Mouse (Mus musculus) lung, embryonic 16.5 days (tissue): ENCODE measurements around the gene Sema3g. TPM values are rescaled to one million over a fixed set of nuclear protein-coding genes. Genes with fewer than 3 reads are reported as not detected.

ENCODE experiments used
- ATAC-seq: fragments of 200-750 bp; cut with Nextera tagmentation; 2 replicates; pipeline ENCODE4 v1.8.0; 2017; ENCODE audit warnings: low read depth, mild to moderate bottlenecking, moderate library complexity
- H3K27ac ChIP-seq: fragments of 300-500 bp; sonication (generic); 2 replicates; pipeline ENCODE4 v1.5.1; 2014; ENCODE audit warnings: mild to moderate bottlenecking, control low read depth, low read length
- H3K27me3 ChIP-seq: fragments of 300-500 bp; sonication (generic); 2 replicates; pipeline ENCODE4 v1.6.1; 2014; ENCODE audit warnings: low read depth, low read length, mixed read lengths; ENCODE audit not compliant: control insufficient read depth, insufficient read depth
- H3K36me3 ChIP-seq: fragments of 300-500 bp; sonication (generic); 2 replicates; pipeline ENCODE4 v1.6.1; 2014; ENCODE audit warnings: low read length; ENCODE audit not compliant: control insufficient read depth, insufficient read depth
- H3K4me1 ChIP-seq: fragments of 300-500 bp; sonication (generic); replicated peaks from 2 replicates; pipeline ENCODE4 v1.6.1; 2014; ENCODE audit warnings: low read length, mixed read lengths; ENCODE audit not compliant: control insufficient read depth, insufficient read depth
- H3K4me2 ChIP-seq: fragments of 300-500 bp; sonication (generic); 2 replicates; pipeline ENCODE4 v1.6.1; 2014; ENCODE audit warnings: low read depth, low read length, control low read depth
- H3K4me3 ChIP-seq: fragments of 300-500 bp; sonication (generic); 2 replicates; pipeline ENCODE4 v1.5.1; 2014; ENCODE audit warnings: mild to moderate bottlenecking, low read length, control low read depth
- H3K9ac ChIP-seq: fragments of 300-500 bp; sonication (generic); 2 replicates; pipeline ENCODE4 v1.6.1; 2014; ENCODE audit warnings: low read length, control low read depth
- H3K9me3 ChIP-seq: fragments of 300-500 bp; sonication (generic); 2 replicates; pipeline ENCODE4 v1.6.1; 2016; ENCODE audit warnings: low read length; ENCODE audit not compliant: control insufficient read depth
- WGBS: fragments of 180-500 bp; shearing (Covaris S2); extraction: QIAGEN DNeasy Blood & Tissue Kit; methylation state at CpG from one replicate; pipeline ENCODE4 v1.1.7; 2014; 5-methylcytosine and 5-hydroxymethylcytosine counted together
- polyA plus RNA-seq: library from polyadenylated mRNA; unstranded; fragments of >200 nt; fragmentation: Nextera tagmentation; extraction: Ambion mirVana; gene quantifications from 2 replicates; pipeline ENCODE4 v1.2.1, GENCODE M21; 2015

Gene Sema3g
- polyA plus RNA-seq, 1 experiment from 2014 or later = 2.7 TPM

DNA sequence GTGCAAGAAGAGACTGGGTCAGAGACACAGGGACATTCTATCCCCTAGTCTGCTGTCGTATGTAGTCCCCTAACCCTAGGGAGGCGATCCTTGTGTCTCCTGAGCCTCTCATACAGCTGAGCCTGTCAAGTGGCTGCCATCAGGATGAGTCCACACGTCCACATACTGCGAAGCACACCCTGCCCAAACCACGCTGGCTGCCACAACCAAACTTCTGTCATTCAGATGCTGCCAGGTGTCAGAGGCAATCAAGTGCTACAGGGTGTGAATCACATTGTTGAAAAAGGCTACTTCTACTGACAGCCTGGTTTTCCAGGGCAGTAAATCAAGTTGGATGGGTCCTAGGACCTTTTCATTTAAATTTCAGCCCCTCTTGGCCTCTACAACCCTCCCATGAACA is 39.9 kb upstream of the Sema3g start:
- Histone ChIP-seq H3K9me3 (no peaks in the 10 kb centered on the region), H3K36me3 (peaks cover 77% of the 10 kb centered on the region), H3K4me1 (peaks cover 6% of the 10 kb centered on the region), H3K4me2 (no peak overlapping the region), H3K27me3 (no peaks in the 10 kb centered on the region), H3K9ac (no peak overlapping the region), H3K27ac (no peak overlapping the region), H3K4me3 (no peak overlapping the region)
- 84% methylated on average over 5 of the region's 5 CpGs for WGBS
- ATAC-seq = no peak

DNA sequence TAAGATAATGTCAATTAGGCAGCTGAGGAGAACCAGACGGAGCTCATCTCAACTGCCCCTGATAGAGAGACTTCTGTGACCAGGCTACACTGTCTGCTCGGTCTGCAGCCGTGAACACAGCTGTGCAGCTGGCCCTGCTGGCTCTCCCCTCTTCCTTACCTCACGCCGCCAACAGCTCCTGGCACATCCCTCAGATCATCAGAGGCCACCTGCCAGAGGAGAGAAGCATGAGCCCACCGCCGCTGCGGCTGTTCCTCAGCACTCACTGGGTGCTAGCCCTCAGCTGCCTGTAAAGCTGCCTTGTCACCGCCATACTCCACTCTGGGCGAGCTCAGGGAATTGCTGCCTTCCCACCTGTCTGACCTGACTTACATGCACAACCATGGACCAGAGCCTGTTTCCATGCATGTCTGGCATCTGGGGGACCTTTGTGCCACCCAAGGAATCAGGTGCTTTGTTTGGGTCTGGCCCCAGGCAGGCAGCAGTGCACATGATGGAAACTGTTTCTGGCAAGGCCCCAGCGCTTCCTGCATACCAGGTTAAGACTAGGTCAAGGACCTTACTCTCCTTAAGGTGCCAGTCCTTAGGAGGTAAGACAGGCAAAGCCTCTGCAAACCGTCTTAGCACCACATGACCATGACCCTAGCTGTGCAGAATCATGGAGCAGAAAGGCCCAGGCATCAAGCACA is 37.8 kb upstream of the Sema3g start:
- H3K27me3 ChIP-seq = no peaks in the 10 kb centered on the region
- 86% methylated on average over 12 of the region's 12 CpGs for WGBS
- ATAC-seq = no peak
- peaks cover 72% of the 10 kb centered on the region for H3K36me3 ChIP-seq
- peaks cover 5% of the 10 kb centered on the region; the same call in 1 of the 2 replicates for H3K4me1 ChIP-seq
- H3K4me2 ChIP-seq = no peak overlapping the region
- no peak overlapping the region for H3K4me3 ChIP-seq
- no peak overlapping the region for H3K9ac ChIP-seq
- H3K27ac ChIP-seq = no peak overlapping the region
- H3K9me3 ChIP-seq = no peaks in the 10 kb centered on the region

DNA sequence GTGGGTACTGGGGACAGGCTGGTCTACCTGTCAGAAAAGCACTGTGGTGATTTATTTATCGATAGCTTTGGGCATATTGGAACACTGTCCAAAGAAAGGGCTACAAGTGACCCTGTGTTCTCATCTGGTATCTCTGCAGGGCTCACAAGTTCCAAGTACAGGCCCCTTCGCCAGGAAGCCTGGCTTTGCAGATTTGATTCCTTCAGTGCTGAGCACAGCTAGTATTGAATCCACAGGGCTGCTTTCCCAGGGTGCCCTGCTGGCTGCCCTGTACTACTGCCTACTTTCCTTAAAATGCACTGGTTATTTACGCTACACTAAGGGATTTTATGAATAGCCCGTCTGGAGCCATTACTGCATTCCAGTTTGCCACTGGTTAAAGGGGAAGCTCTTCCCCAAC is 36.1 kb upstream of the Sema3g start:
- H3K27me3 ChIP-seq = no peaks in the 10 kb centered on the region
- H3K4me2 ChIP-seq = no peak overlapping the region
- ATAC-seq = no peak
- H3K9me3 ChIP-seq = no peaks in the 10 kb centered on the region
- H3K36me3 ChIP-seq = peaks cover 72% of the 10 kb centered on the region
- peaks cover 5% of the 10 kb centered on the region; the same call in 1 of the 2 replicates for H3K4me1 ChIP-seq
- H3K9ac ChIP-seq = no peak overlapping the region
- WGBS = 80% methylated on average over 4 of the region's 4 CpGs
- H3K27ac ChIP-seq = 0 out of 2 replicates have a peak overlapping the region, but pooled peaks have one; percentile 23
- no peak overlapping the region for H3K4me3 ChIP-seq

DNA sequence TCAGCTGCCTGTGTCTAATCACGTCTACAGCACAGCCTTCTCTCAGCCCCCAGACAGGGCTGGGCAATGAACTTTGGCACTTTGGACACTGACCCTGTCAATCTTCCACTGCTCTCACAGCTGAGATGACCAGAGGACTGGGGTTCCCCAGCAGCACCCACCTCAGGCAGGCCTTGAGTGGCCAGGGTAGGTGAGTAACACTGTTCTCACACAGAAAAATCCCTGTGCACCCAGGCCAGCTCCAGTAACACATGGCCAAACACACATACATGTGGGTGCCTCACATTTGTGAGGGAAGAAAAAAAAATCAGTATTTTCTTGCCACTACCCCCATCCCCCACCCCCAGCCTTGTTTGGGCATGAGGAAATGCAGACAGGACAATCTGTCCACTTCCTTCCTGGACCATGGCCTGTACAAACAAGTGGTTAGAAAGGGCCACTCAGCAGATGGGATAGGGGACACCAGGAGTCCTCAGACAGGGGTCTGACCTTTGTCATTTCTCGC is 34.8 kb upstream of the Sema3g start:
- no peak overlapping the region; the same call in 1 of the 2 replicates for H3K9ac ChIP-seq
- H3K27me3 ChIP-seq = no peaks in the 10 kb centered on the region
- no peak overlapping the region for H3K4me2 ChIP-seq
- H3K36me3 ChIP-seq = peaks cover 72% of the 10 kb centered on the region
- H3K27ac ChIP-seq = no peak overlapping the region
- ATAC-seq = peak; percentile 26; the same call in 1 of the 2 replicates
- 66% methylated on average over 2 of the region's 2 CpGs for WGBS
- no peak overlapping the region for H3K4me3 ChIP-seq
- peaks cover 5% of the 10 kb centered on the region; the same call in 1 of the 2 replicates for H3K4me1 ChIP-seq
- H3K9me3 ChIP-seq = no peaks in the 10 kb centered on the region

DNA sequence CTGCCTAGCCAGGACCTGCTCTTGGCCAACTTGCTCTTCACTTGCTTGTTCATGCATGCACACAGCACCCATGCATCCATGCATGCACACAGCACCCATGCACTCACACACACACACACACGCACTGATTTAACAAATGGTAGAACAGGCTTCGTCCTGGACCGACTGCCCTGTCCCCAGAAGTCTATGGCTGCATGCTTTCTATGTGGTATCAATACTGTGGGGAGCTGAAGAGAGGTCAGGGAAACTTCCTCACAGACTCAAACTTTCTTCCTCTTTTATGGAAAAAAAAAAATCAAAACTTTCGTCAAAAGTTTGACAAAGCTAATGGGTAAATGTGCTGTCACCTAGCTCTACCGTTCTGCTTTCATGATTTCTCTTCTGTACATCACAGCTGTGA is 34.1 kb upstream of the Sema3g start:
- ATAC-seq = no peak
- no peak overlapping the region for H3K9ac ChIP-seq
- no peak overlapping the region for H3K4me2 ChIP-seq
- 70% methylated on average over 5 of the region's 5 CpGs for WGBS
- no peak overlapping the region for H3K4me3 ChIP-seq
- no peaks in the 10 kb centered on the region for H3K9me3 ChIP-seq
- peaks cover 73% of the 10 kb centered on the region for H3K36me3 ChIP-seq
- peaks cover 5% of the 10 kb centered on the region; the same call in 1 of the 2 replicates for H3K4me1 ChIP-seq
- no peaks in the 10 kb centered on the region for H3K27me3 ChIP-seq
- H3K27ac ChIP-seq = 0 out of 2 replicates have a peak overlapping the region, but pooled peaks have one; percentile 34

DNA sequence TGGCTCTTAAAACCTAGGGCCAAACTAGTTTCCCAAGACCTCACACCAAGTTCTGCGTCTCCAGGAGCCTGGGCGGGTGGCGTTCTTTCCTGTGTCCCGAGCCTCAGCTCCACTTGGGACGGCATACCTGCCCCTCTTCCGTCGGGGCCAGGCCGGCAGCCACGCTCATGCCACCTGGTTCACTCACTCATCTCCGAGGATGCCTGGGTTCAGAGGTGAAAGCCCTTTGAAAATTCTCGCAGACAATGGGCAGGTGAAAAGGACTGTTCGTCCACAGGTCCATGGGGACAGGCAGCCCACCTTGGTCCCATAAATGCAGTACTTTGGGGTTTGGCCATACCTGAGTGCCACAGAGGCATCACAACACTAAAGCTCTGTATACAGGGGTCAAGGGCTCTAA is 33.5 kb upstream of the Sema3g start:
- 89% methylated on average over 12 of the region's 12 CpGs for WGBS
- no peak overlapping the region for H3K27ac ChIP-seq

DNA sequence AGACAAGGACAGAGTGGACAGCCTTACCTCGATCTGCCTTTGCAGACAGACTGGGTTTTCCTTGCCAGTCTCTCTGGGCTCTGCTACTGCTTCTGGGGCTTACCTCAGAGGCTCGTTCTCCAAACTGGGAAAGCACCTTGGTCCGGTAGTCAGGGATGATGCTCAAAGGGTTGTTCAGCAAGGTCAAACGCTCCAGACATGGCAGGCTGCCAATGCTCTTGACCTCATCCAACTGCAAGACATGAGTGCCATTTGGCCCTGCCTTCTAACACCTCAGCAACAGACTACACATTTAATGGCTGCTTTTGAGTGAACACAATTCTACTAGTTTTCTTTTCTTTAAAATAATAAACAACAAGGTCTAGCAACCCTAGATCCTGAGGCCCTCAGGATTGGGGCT is 31.0 kb upstream of the Sema3g start:
- Histone ChIP-seq H3K9me3 (no peaks in the 10 kb centered on the region), H3K36me3 (peaks cover 75% of the 10 kb centered on the region), H3K4me1 (peaks cover 5% of the 10 kb centered on the region; the same call in 1 of the 2 replicates), H3K27ac (no peak overlapping the region), H3K4me3 (no peak overlapping the region), H3K4me2 (no peak overlapping the region), H3K27me3 (no peaks in the 10 kb centered on the region), H3K9ac (no peak overlapping the region)
- ATAC-seq = no peak
- 43% methylated on average over 4 of the region's 4 CpGs for WGBS

More for the DNA sequence above, 33.5 kb upstream of the Sema3g start:
- no peak for ATAC-seq
- Histone ChIP-seq H3K4me2 (no peak overlapping the region), H3K9ac (no peak overlapping the region), H3K4me1 (peaks cover 5% of the 10 kb centered on the region; the same call in 1 of the 2 replicates), H3K4me3 (no peak overlapping the region), H3K36me3 (peaks cover 69% of the 10 kb centered on the region), H3K27me3 (no peaks in the 10 kb centered on the region), H3K9me3 (no peaks in the 10 kb centered on the region)

DNA sequence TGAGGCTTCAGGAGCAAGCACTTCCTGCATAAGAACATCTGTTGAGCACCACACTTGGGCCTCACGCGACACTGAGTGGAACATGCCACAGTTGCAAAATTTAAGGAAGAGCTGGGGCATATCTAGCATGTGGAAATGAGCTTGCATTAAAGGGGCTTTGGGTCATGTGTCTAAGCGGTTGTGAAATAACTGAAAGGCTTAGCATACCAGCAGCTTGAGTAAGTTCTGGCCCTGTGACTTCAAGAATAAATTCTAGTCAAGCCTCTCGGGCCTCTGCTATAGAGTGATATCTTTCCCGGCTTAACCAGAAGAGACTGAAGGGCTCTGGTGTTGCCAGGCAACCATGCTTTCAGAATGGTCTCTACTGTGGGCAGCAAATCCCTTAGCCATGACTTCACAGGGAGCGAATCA is 28.9 kb upstream of the Sema3g start:
- no peaks in the 10 kb centered on the region; the same call in 1 of the 2 replicates for H3K4me1 ChIP-seq
- peak overlapping the region; percentile 36; the same call in 1 of the 2 replicates for H3K27ac ChIP-seq
- H3K36me3 ChIP-seq = peaks cover 63% of the 10 kb centered on the region
- H3K4me2 ChIP-seq = no peak overlapping the region
- no peak overlapping the region for H3K9ac ChIP-seq
- ATAC-seq = peak; percentile 82
- H3K9me3 ChIP-seq = no peaks in the 10 kb centered on the region
- H3K4me3 ChIP-seq = no peak overlapping the region
- WGBS = 57% methylated on average over 6 of the region's 6 CpGs
- H3K27me3 ChIP-seq = no peaks in the 10 kb centered on the region

DNA sequence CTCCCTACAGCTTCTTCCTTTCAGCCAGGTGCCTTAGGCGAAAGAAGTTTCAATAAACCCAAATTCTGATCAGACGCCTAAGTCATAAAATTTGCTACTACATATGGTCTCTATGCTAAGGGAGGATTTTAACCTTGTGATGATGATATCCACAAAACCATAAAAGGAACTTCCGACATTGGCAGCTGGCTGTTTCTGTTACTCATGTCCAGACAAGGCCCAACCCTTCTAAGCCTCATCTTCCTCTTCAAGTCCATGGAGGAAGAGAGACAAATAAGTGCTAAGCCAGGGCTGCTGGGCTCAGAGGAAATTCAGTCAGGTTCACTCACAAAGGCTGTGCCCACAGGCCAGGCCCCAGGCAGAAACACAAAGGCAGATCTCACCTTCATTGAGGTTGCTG is 28.3 kb upstream of the Sema3g start:
- ATAC-seq = no peak
- Histone ChIP-seq H3K36me3 (peaks cover 59% of the 10 kb centered on the region), H3K27me3 (no peaks in the 10 kb centered on the region), H3K4me2 (no peak overlapping the region), H3K27ac (0 out of 2 replicates have a peak overlapping the region, but pooled peaks have one; percentile 36), H3K4me3 (no peak overlapping the region), H3K9ac (no peak overlapping the region), H3K9me3 (no peaks in the 10 kb centered on the region), H3K4me1 (no peaks in the 10 kb centered on the region; the same call in 1 of the 2 replicates)
- WGBS = 88% methylated on average over 3 of the region's 3 CpGs
